Mouse (Mus musculus): ENCODE results near the gene Pds5b. TPM values are rescaled to one million over a fixed set of nuclear protein-coding genes. Genes with fewer than 3 reads are reported as not detected.
"Not testable (repeated sequence)": the region's sequence is repeated elsewhere in the genome, so short reads cannot be mapped to it uniquely, and the experiment has no call there.

Pds5b gene
- total RNA-seq, 2 experiments from 2014 or later: 77.6 to 79.3 TPM

DNA sequence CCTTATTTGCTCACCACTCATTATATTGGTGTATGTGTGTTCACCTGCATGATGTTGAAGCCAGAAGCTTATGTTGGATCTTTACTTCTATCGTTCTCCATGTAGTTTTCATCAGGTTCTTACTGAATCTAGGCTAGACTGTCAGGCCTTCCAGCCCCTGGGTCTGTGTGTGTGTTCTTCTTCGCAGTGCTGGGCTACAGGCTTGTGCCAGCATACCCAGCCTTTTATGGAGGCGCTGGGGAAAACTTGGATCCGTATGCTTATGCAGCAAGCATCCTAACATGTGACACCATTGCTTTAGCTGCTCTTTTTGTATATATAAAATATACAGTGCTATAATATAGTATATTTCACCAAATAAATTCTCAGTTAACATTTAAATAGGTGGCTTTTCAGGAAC lies 38.0 kb downstream of the Pds5b start:
- no peak for TF ChIP-seq CTCF (IDR thresholded peaks at IDR 0.05)
- DNase-seq (ENCODE audit: extremely low spot score in 1 of 2, low spot score in 2 of 2): no peak
- Histone ChIP-seq H3K27ac (no peak overlapping the region), H3K4me3 (no peak overlapping the region)
- intact Hi-C loops (cut with DNase I): no loop called here

DNA sequence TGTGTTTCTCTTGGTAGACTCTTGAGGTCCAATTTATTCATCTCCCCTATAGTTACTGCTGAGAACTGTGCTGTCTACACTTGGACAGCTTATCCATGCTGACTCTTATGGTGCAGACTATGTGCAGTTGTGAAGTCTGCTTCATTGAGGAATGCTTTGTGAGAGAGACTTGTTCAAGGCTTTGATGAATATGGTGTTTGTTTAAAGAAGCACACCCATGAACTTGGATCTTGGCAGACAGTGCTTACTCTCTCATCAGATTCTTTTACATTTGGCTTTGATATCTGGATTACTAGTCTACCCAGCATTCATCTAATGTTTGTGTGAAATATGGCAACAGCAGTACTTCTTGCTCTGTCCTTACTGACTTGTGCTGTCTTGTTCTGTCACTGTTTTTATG lies 39.9 kb downstream of the Pds5b start:
- no peak for DNase-seq (ENCODE audit: extremely low spot score in 1 of 2, low spot score in 2 of 2)
- no peak for TF ChIP-seq CTCF (IDR thresholded peaks at IDR 0.05)
- H3K4me3 ChIP-seq: no peak overlapping the region
- intact Hi-C loops (cut with DNase I): no loop called here
- H3K27ac ChIP-seq: no peak overlapping the region

DNA sequence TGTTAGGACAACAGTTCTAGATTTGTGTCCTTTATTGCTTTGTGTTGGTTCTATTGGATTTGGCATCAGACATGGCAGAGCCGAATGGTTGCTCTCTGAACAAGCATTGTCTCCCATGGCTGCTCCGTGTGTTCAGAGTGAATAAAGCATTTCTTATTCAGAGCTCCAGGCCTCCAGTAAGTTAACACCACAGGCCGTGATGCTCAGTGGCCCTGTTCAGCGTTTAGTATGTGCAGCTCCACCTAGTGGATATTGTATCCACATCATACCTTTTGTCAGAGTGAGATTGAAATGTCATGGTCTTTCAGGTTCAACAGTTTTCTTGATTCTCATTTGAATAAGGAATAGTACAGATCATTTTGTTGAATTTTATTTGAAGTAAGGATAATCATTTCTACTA lies 44.2 kb downstream of the Pds5b start:
- intact Hi-C loops (cut with DNase I): loop anchor here (5.0 kb wide), 1 partner anchor 45 kb away; the partner anchor contains the start of gene Pds5b
- peak; percentile 63 for TF ChIP-seq CTCF (IDR thresholded peaks at IDR 0.05)
- no peak for DNase-seq (ENCODE audit: extremely low spot score in 1 of 2, low spot score in 2 of 2)
- Histone ChIP-seq H3K4me3 (no peak overlapping the region), H3K27ac (no peak overlapping the region)

DNA sequence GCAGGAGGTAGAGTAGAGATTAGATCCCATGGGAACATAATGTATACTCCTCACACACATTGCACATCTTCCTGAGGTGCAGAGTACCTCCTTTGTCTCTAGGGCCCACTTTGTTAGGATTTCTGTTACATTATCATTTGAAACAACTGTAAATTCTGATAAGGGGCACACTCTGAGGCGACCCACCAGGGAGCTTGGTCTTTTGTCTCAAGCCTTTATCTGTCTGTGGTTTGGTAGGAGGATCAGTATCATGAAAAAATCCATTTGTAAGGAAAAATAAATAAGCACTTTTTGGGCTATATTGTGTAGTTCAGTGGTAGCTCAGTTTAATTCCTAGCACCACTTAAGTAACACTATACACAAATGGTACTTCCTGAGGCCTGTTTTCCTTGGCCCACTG lies 51.1 kb downstream of the Pds5b start:
- no peak for TF ChIP-seq CTCF (IDR thresholded peaks at IDR 0.05)
- Histone ChIP-seq H3K4me3 (no peak overlapping the region), H3K27ac (no peak overlapping the region)
- DNase-seq (ENCODE audit: extremely low spot score in 1 of 2, low spot score in 2 of 2): no peak
- intact Hi-C loops (cut with DNase I): no loop called here

DNA sequence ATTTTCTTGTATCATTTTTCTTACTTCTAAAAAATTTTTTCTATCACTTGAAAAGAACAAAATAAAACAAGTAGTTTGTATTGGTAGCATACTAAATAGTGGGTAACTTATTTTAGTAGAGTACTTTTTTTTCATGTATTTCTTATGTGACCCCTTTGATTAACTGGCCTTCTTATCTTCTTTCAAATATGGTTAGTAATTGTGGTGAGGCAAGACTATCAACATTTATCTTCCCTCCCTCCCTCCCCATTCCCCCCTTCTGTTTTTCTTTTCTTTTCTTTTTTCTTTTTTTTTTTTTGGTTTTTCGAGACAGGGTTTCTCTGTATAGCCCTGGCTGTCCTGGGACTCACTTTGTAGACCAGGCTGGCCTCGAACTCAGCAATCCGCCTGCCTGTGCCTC lies 63.5 kb downstream of the Pds5b start:
- H3K27ac ChIP-seq; H3K4me3 ChIP-seq; DNase-seq (ENCODE audit: extremely low spot score in 1 of 2, low spot score in 2 of 2); intact Hi-C loops (cut with DNase I): not testable (repeated sequence)

DNA sequence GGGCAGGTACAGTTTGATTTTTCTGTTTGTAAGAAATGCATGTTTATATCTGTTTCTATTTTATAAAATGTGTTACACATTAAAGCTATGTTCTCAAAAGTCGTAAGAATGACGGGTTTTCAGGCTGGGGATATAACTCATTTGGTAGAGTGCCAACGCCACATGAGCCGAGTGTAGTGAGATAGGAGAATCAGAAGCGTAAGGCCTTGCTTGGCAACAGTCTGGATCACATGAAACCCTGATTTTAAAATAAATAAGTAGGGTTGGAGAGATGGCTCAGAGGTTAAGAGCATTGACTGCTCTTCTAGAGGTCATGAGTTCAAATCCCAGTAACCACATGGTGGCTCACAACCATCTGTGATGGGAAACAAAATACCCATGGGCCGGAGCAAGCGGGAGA lies 65.8 kb downstream of the Pds5b start:
- Histone ChIP-seq H3K27ac (no peak overlapping the region), H3K4me3 (no peak overlapping the region)
- no peak for DNase-seq (ENCODE audit: extremely low spot score in 1 of 2, low spot score in 2 of 2)
- intact Hi-C loops (cut with DNase I): no loop called here
- TF ChIP-seq CTCF (IDR thresholded peaks at IDR 0.05): no peak

DNA sequence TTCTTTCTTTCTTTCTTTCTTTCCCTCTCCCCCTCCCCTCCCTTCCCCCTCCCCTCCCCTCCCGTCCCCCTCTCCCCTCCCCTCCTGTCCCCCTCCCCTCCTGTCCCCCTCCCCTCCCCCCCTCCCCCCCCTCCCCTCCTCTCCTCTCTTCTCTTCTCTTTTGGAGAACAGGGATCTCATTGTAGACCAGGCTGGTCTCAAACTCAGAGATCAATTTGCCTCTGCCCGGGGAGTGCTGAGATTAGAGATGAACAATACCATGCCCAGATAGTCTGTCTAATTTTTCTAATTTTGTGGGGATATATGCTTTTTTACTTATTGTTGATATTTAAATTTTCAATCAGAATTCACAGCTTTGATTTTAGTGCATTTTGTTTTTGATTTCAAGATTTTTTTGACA lies 67.1 kb downstream of the Pds5b start:
- no peak for TF ChIP-seq CTCF (IDR thresholded peaks at IDR 0.05)
- no peak overlapping the region for H3K4me3 ChIP-seq
- intact Hi-C loops (cut with DNase I): no loop called here
- DNase-seq (ENCODE audit: extremely low spot score in 1 of 2, low spot score in 2 of 2): no peak
- no peak overlapping the region for H3K27ac ChIP-seq

DNA sequence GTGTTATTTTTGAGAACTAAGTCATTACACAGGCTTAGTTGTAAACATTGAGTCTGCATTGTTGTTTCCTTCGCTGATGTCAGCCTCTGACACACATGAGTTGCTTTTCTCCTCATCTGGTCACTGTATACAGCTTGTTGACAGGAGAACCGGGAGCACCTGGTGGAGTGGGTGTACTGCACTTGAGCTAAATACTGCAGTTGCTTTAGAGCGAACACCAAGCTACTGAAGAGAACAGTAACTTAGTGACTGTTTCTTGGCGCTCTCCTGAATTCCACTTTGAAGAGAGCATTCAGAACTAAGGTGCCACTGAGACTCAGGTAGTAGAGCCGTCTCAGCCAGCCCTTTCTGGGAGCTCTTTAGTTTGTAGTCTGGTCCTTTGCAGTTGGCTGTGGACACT lies 83.1 kb downstream of the Pds5b start:
- H3K4me3 ChIP-seq: no peak overlapping the region
- intact Hi-C loops (cut with DNase I): no loop called here
- TF ChIP-seq CTCF (IDR thresholded peaks at IDR 0.05): peak; percentile 5
- H3K27ac ChIP-seq: no peak overlapping the region
- no peak for DNase-seq (ENCODE audit: extremely low spot score in 1 of 2, low spot score in 2 of 2)

DNA sequence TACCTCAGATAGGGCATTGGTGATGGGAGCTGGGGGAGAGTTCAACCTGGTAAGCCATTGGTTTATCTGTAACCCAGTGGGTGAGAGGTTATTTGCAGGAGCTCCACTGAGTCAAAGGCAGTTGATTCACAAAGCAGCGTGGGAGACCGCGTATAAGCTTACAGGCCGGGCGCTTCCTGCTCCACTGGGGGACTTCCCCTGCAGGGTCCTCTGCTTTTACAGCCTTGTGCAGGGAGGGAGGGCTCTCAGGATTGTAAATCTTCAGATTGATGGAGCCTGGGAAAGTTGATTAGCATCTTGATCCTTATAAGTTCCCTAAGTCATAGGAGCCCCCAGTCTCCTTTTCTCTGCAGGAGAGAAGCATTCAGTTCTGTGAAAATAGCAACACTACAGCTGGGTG lies 98.9 kb downstream of the Pds5b start:
- Histone ChIP-seq H3K27ac (no peak overlapping the region), H3K4me3 (no peak overlapping the region)
- DNase-seq (ENCODE audit: extremely low spot score in 1 of 2, low spot score in 2 of 2): no peak
- intact Hi-C loops (cut with DNase I): no loop called here
- TF ChIP-seq CTCF (IDR thresholded peaks at IDR 0.05): no peak

DNA sequence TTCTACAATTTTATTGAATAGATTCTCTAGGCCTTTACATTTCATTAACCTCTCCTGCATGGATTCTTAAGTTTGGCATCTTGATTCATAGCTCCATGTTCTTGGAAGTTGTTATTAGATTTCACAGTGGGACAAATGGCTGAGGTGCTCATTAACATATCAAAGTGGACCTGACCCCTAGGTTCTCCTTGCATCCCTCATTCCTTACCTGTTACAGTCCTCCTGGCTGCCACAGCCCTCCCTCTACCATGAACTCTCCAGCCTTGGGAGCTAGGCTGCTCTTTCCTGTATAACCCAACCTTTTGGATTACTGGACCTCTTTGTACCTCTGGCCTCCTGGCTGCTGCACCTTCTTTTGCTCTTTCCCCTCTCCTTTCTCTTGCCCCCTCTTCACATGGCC lies 99.5 kb downstream of the Pds5b start:
- DNase-seq (ENCODE audit: extremely low spot score in 1 of 2, low spot score in 2 of 2): no peak
- TF ChIP-seq CTCF (IDR thresholded peaks at IDR 0.05): no peak
- Histone ChIP-seq H3K27ac (no peak overlapping the region), H3K4me3 (no peak overlapping the region)
- intact Hi-C loops (cut with DNase I): no loop called here

DNA sequence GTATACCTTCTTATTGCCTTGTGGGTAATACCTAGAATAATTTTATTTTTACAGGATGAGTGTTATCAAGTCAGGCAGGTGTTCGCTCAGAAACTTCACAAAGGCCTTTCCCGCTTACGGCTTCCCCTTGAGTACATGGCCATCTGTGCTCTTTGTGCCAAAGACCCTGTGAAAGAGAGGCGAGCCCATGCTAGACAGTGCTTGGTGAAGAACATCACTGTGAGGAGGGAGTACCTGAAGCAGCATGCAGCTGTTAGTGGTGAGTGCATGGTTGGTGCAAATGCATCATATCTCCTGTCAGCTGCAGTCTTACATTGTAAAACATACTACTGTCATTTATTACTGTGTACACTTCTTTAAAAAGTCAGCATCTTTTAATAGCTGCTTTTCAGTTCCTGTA lies 114.7 kb downstream of the Pds5b start:
- DNase-seq (ENCODE audit: extremely low spot score in 1 of 2, low spot score in 2 of 2): no peak
- Histone ChIP-seq H3K27ac (no peak overlapping the region), H3K4me3 (no peak overlapping the region)
- intact Hi-C loops (cut with DNase I): no loop called here
- TF ChIP-seq CTCF (IDR thresholded peaks at IDR 0.05): no peak

DNA sequence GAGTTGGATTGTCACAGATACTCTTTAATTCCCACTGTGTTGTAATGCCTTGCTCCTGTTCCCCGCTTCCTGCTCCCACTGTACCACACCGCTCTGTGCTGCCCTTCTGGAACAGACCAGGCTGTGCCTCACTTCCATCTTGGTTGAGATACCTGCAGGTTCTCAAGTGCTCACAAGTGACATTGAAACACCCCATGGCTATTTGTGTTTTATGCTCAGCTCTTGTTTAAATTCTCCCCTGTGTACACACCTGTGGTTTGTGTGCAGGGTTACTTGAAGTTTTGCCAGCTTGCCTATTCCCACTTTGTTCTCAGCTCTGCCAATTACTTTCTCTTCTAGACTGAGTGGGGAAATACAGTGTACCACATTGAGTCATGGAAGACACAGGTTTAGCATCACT lies 115.5 kb downstream of the Pds5b start:
- TF ChIP-seq CTCF (IDR thresholded peaks at IDR 0.05): no peak
- no peak overlapping the region for H3K27ac ChIP-seq
- intact Hi-C loops (cut with DNase I): no loop called here
- H3K4me3 ChIP-seq: no peak overlapping the region
- no peak for DNase-seq (ENCODE audit: extremely low spot score in 1 of 2, low spot score in 2 of 2)

DNA sequence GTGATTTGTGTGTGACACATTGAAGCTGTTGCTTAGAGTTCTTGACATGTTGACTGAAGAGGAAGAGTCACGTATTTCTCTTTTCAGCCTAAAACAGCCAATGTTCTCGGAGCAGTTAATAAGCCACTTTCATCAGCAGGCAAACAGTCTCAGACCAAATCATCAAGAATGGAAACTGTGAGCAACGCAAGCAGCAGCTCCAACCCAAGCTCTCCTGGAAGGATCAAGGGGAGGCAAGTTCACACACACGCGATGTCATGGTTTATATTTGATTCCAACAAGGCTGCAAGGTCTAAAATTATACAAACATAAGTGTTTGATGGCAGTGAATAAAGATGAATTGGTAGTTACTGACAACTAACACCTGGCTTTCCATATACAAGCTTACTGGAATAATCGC lies 120.6 kb downstream of the Pds5b start:
- DNase-seq (ENCODE audit: extremely low spot score in 1 of 2, low spot score in 2 of 2): no peak
- TF ChIP-seq CTCF (IDR thresholded peaks at IDR 0.05): no peak
- no peak overlapping the region for H3K27ac ChIP-seq
- intact Hi-C loops (cut with DNase I): no loop called here
- no peak overlapping the region for H3K4me3 ChIP-seq

DNA sequence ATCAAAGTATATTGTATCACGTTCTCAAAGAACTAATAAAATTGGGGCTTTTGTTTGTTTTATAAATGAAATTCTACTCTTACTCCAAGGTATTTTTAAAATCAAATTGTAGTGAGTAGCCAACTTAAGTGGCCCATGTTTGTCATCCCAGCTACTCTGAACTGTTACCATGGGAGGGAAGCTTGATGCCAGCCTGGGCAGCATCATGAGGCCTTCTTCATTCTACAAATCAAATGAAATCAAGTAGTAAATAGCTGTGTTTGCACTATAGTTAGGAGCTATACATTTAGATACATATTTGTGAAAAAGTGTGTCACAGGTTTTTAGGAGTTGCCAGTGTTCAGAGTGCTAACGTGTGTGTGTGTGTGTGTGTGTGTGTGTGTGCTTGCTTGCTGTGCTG lies 126.5 kb downstream of the Pds5b start:
- Histone ChIP-seq H3K4me3 (no peak overlapping the region), H3K27ac (no peak overlapping the region)
- intact Hi-C loops (cut with DNase I): no loop called here
- no peak for TF ChIP-seq CTCF (IDR thresholded peaks at IDR 0.05)
- DNase-seq (ENCODE audit: extremely low spot score in 1 of 2, low spot score in 2 of 2): no peak

Data from left cerebral cortex, adult 2 months (tissue).